Comparison of ENCODE assay signal across 9 mouse cellular contexts in genomic region chr6:47811324-47811723, GRCm38 (mm10). TPM values are rescaled to one million over a fixed set of nuclear protein-coding genes. Genes with fewer than 3 reads are reported as not detected.
A peak's percentile ranks its signal among the peaks of the same experiment; 100 is the strongest.
DNase-seq lines count a peak whose midpoint lies in the region; ATAC-seq and TF ChIP-seq lines count a peak whose summit lies in the region.
"Had no signal": no experiment of that assay in that cellular context is flagged by ENCODE, and none has a peak within 500 bp of the region (broad histone marks: within the 10 kb centered on the region; RNA-seq: fewer than 3 reads in every experiment).

No protein-coding gene starts in this region.

- H3K27ac ChIP-seq in lung, embryonic 14.5 days (ENCODE audit: low read depth), result no peak overlapping the region
- peak overlapping the region; percentile 95 for H3K27ac ChIP-seq in forebrain, embryonic 10.5 days
- H3K27ac ChIP-seq in limb, embryonic 11.5 days (replicated peaks; ENCODE audit: low read depth, low read length), result no peak overlapping the region
- H3K27ac ChIP-seq in neural tube, embryonic 13.5 days (replicated peaks), result no peak overlapping the region

- no peaks in the 10 kb centered on the region for H3K9me3 ChIP-seq in lung, embryonic 14.5 days (ENCODE audit: low read depth, low read length)
- no peaks in the 10 kb centered on the region for H3K9me3 ChIP-seq in forebrain, embryonic 10.5 days
- H3K9me3 ChIP-seq in limb, embryonic 11.5 days (ENCODE audit: control insufficient read depth, low read length), result no peaks in the 10 kb centered on the region
- H3K9me3 ChIP-seq in neural tube, embryonic 13.5 days, result no peaks in the 10 kb centered on the region

- H3K4me2 ChIP-seq in lung, embryonic 14.5 days, result peak overlapping the region; percentile 96
- H3K4me2 ChIP-seq in limb, embryonic 11.5 days (ENCODE audit: low read depth, severe bottlenecking), result peak overlapping the region; percentile 74
- H3K4me2 ChIP-seq in neural tube, embryonic 13.5 days, result peak overlapping the region; percentile 74

- peak overlapping the region; percentile 81 for H3K4me3 ChIP-seq in lung, embryonic 14.5 days (ENCODE audit: low read depth, low read length)
- H3K4me3 ChIP-seq in forebrain, embryonic 10.5 days, result peak overlapping the region; percentile 77
- H3K4me3 ChIP-seq in limb, embryonic 11.5 days (ENCODE audit: low read depth, low read length), result peak overlapping the region; percentile 77
- peak overlapping the region; percentile 87 for H3K4me3 ChIP-seq in neural tube, embryonic 13.5 days

- H3K4me1 ChIP-seq in lung, embryonic 14.5 days (ENCODE audit: insufficient read depth), result peaks cover 21% of the 10 kb centered on the region
- peaks cover 34% of the 10 kb centered on the region for H3K4me1 ChIP-seq in forebrain, embryonic 10.5 days
- peaks cover 7% of the 10 kb centered on the region; the same call in 1 of the 2 replicates for H3K4me1 ChIP-seq in limb, embryonic 11.5 days (ENCODE audit: control insufficient read depth, insufficient read depth, low read length)
- H3K4me1 ChIP-seq in neural tube, embryonic 13.5 days (replicated peaks), result peaks cover 52% of the 10 kb centered on the region

- no peaks in the 10 kb centered on the region for H3K27me3 ChIP-seq in lung, embryonic 14.5 days (ENCODE audit: insufficient read depth, low read length)
- no peaks in the 10 kb centered on the region for H3K27me3 ChIP-seq in forebrain, embryonic 10.5 days (ENCODE audit: poor library complexity, severe bottlenecking)
- no peaks in the 10 kb centered on the region for H3K27me3 ChIP-seq in limb, embryonic 11.5 days (ENCODE audit: control insufficient read depth, insufficient read depth, low read length)
- H3K27me3 ChIP-seq in neural tube, embryonic 13.5 days, result no peaks in the 10 kb centered on the region

- 22% methylated on average over 5 of the region's 5 CpGs for WGBS in lung, embryonic 14.5 days
- WGBS in forebrain, embryonic 10.5 days, result 84% methylated on average over 5 of the region's 5 CpGs
- WGBS in limb, embryonic 11.5 days, result 60% methylated on average over 5 of the region's 5 CpGs
- WGBS in neural tube, embryonic 13.5 days, result 70% methylated on average over 5 of the region's 5 CpGs

- peak overlapping the region; percentile 96 for H3K9ac ChIP-seq in lung, embryonic 14.5 days
- peak overlapping the region; percentile 94 for H3K9ac ChIP-seq in limb, embryonic 11.5 days (ENCODE audit: low read length)
- H3K9ac ChIP-seq in neural tube, embryonic 13.5 days, result peak overlapping the region; percentile 95

- no peak for ATAC-seq in lung, embryonic 14.5 days (ENCODE audit: insufficient read depth)
- ATAC-seq in limb, embryonic 11.5 days (ENCODE audit: insufficient number of reproducible peaks, low FRiP score, low TSS enrichment, low read depth), result no peak
- no peak for ATAC-seq in neural tube, embryonic 13.5 days (ENCODE audit: low read depth)

- DNase-seq in lung, embryonic 14.5 days, result no peak
- DNase-seq in lung, postnatal 14 days, result no peak
- no peak for DNase-seq in forebrain, embryonic 10.5 days (ENCODE audit: extremely low spot score, low spot score)
- no peak for DNase-seq in limb, embryonic 11.5 days (ENCODE audit: low spot score)
- no peak for DNase-seq in layer of hippocampus, postnatal 36 days
- no peak for DNase-seq in spleen, postnatal 4 days (ENCODE audit: low spot score in 2 of 2)
- DNase-seq in yolk sac, embryonic 10.5 days (ENCODE audit: low spot score), result no peak
- DNase-seq: right cerebral cortex, postnatal 14 days had no signal

- TF ChIP-seq CTCF in lung, embryonic 14.5 days (IDR thresholded peaks at IDR 0.05; ENCODE audit: low read depth), result no peak

- H3K36me3 ChIP-seq in lung, embryonic 14.5 days (ENCODE audit: insufficient read depth), result peaks cover 23% of the 10 kb centered on the region
- H3K36me3 ChIP-seq in forebrain, embryonic 10.5 days (replicated peaks), result peaks cover 42% of the 10 kb centered on the region
- no peaks in the 10 kb centered on the region for H3K36me3 ChIP-seq in limb, embryonic 11.5 days (ENCODE audit: control insufficient read depth, insufficient read depth, low read length)
- H3K36me3 ChIP-seq in neural tube, embryonic 13.5 days, result peaks cover 11% of the 10 kb centered on the region

RNA-seq across cellular contexts. Expression of gene Pdia4, which starts 1.9 kb away (rescaled TPM):
- 372 and 376 TPM in 2 replicates for polyA plus RNA-seq in lung, embryonic 14.5 days (2014; fragmentation: Nextera tagmentation; extraction: Ambion mirVana)
- polyA plus RNA-seq in forebrain, embryonic 10.5 days (2016; fragmentation: Nextera tagmentation; extraction: Ambion mirVana), result 275 and 311 TPM in 2 replicates
- polyA plus RNA-seq in limb, embryonic 11.5 days (2014; fragmentation: Nextera tagmentation; extraction: Ambion mirVana), result 322 and 336 TPM in 2 replicates
- 187 and 204 TPM in 2 replicates for polyA plus RNA-seq in neural tube, embryonic 13.5 days (2015; fragmentation: Nextera tagmentation; extraction: Ambion mirVana)
- 10 to 100 TPM; 76.7 to 99.9 TPM for total RNA-seq in layer of hippocampus, postnatal 36 days (2021)

RNA-seq across cellular contexts. Expression of gene Zfp786, which starts 19.3 kb away (rescaled TPM):
- 4.3 and 5.4 TPM in 2 replicates for polyA plus RNA-seq in lung, embryonic 14.5 days (2014; fragmentation: Nextera tagmentation; extraction: Ambion mirVana)
- polyA plus RNA-seq in forebrain, embryonic 10.5 days (2016; fragmentation: Nextera tagmentation; extraction: Ambion mirVana), result 6.9 and 7.8 TPM in 2 replicates
- 4.7 and 5.4 TPM in 2 replicates for polyA plus RNA-seq in limb, embryonic 11.5 days (2014; fragmentation: Nextera tagmentation; extraction: Ambion mirVana)
- polyA plus RNA-seq in neural tube, embryonic 13.5 days (2015; fragmentation: Nextera tagmentation; extraction: Ambion mirVana), result 16.6 and 17.1 TPM in 2 replicates
- total RNA-seq in layer of hippocampus, postnatal 36 days (2021), result 1 to 10 TPM; 5.3 to 7.3 TPM

RNA-seq across cellular contexts. Expression of gene Zfp398, which starts 24.1 kb away (rescaled TPM):
- polyA plus RNA-seq in lung, embryonic 14.5 days (2014; fragmentation: Nextera tagmentation; extraction: Ambion mirVana), result 8.8 and 10.6 TPM in 2 replicates
- 8.2 and 8.9 TPM in 2 replicates for polyA plus RNA-seq in forebrain, embryonic 10.5 days (2016; fragmentation: Nextera tagmentation; extraction: Ambion mirVana)
- polyA plus RNA-seq in limb, embryonic 11.5 days (2014; fragmentation: Nextera tagmentation; extraction: Ambion mirVana), result 9.0 and 9.3 TPM in 2 replicates
- polyA plus RNA-seq in neural tube, embryonic 13.5 days (2015; fragmentation: Nextera tagmentation; extraction: Ambion mirVana), result 15.7 and 17.3 TPM in 2 replicates
- total RNA-seq in layer of hippocampus, postnatal 36 days (2021), result 10 to 100 TPM; 20.9 to 24.4 TPM
